Mouse (Mus musculus) thymus, adult 2 months (tissue): ENCODE data around the gene Cast.

Source experiments
- CTCF ChIP-seq: fragments of 200-500 bp; IDR thresholded peaks from 2 replicates; pipeline ENCODE4 v1.5.1; 2012; ENCODE audit warnings: mild to moderate bottlenecking, control low read depth, low read length, moderate library complexity, borderline replicate concordance; ENCODE audit not compliant: control insufficient read depth, poor library complexity, insufficient read depth; ENCODE audit errors: extremely low read depth
- POLR2A ChIP-seq: fragments of 200-500 bp; IDR thresholded peaks from 2 replicates; pipeline ENCODE4 v1.6.1; 2012; ENCODE audit warnings: mild to moderate bottlenecking, low read length, control low read depth, moderate library complexity; ENCODE audit not compliant: control insufficient read depth, poor library complexity, insufficient read depth; ENCODE audit errors: extremely low read depth

DNA sequence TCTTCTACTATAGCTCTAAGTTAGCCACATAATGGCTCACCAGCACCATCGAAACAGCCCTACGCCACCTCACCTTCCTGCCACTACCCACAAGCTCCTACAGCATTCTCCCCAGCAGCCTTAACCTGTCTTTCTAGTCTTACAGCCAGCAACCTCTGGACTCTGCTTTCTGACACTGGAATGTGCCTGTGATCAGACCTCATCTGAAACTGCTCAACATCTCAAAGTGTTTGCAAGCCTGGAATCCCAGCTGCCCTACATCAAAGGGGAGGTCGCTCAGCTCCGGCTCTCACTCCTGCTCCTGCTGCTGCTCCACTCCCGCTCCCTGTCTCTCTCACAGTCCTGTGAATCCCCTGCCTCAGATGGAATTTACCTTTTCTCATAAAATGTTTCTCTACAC is 65.4 kb downstream of the Cast start:
- TF ChIP-seq CTCF (no peak), POLR2A (no peak)
